Mouse (Mus musculus) adrenal gland, postnatal 10 days (tissue): ENCODE measurements around the gene Bola2. TPM values are rescaled to one million over a fixed set of nuclear protein-coding genes. Genes with fewer than 3 reads are reported as not detected.
"Not testable (repeated sequence)": the region's sequence is repeated elsewhere in the genome, so short reads cannot be mapped to it uniquely, and the experiment has no call there.

Experiments
- DNase-seq: peaks from one replicate; pipeline ENCODE4 v3.0.0; 2021; ENCODE audit warnings: mixed read lengths
- total RNA-seq, 2 experiments: library from RNA; stranded (reverse); gene quantifications; 2 replicates each; pipeline ENCODE4 v1.2.3; 2021

Bola2 gene
- total RNA-seq, 2 experiments from 2014 or later, result 67.6 to 81.0 TPM

GRCm38 (mm10) chr7:126708175-126708952, 13.2 kb downstream of the Bola2 start:
- no peak for DNase-seq

- DNase-seq, result no peak
Measured at GRCm38 (mm10) chr7:126710266-126710665, 15.1 kb downstream of the Bola2 start.

DNA sequence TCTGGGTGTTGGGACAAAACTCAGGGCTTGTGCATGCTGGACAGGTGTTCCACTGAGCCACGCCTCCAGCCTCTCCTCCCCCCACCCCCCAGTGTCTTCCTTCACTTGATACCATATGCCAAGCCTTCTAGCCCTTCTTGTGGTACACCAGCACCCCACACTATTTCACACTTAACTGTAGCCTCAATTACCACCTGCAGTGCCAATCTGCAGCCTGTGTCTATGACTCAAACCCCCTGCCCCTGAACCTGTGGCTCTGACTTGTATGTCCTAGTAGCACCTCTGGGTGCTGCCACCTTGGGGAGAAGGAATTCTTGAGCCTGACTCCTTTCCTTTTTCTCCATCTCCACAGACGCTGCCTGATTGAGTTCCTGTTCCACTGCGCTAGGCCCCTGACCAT, 16.7 kb downstream of the Bola2 start:
- DNase-seq, result no peak

- no peak for DNase-seq
Measured at GRCm38 (mm10) chr7:126715679-126716078, 20.5 kb downstream of the Bola2 start.

- no peak for DNase-seq
Measured at GRCm38 (mm10) chr7:126717566-126717965, 22.4 kb downstream of the Bola2 start.

GRCm38 (mm10) chr7:126718787-126719337, 23.7 kb downstream of the Bola2 start:
- peak; percentile 6 for DNase-seq

GRCm38 (mm10) chr7:126721635-126722034, 26.4 kb downstream of the Bola2 start:
- DNase-seq, result no peak

- DNase-seq, result no peak
Measured at GRCm38 (mm10) chr7:126725077-126725476, 29.9 kb downstream of the Bola2 start.

DNA sequence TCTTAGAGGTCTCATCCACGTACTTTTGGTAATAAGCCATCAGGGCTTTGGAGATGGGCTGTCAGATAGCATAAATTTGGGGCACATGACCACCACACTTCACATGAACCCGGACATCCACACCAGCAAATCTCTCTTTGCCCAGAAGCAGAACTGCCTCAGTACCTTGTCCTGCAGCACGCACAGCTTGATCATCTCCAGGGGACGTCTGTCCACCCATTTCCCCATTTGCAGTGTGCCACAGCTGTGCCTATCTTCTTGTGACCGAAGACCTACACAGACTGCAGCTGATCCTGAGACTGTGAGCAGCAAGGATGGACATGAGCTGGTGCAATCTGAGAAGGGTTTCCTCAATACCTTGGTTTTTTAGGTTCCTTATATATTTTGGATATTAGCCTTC, 30.5 kb downstream of the Bola2 start:
- no peak for DNase-seq

- DNase-seq, result not testable (repeated sequence)
Measured at GRCm38 (mm10) chr7:126730256-126730789, 35.1 kb downstream of the Bola2 start.

DNA sequence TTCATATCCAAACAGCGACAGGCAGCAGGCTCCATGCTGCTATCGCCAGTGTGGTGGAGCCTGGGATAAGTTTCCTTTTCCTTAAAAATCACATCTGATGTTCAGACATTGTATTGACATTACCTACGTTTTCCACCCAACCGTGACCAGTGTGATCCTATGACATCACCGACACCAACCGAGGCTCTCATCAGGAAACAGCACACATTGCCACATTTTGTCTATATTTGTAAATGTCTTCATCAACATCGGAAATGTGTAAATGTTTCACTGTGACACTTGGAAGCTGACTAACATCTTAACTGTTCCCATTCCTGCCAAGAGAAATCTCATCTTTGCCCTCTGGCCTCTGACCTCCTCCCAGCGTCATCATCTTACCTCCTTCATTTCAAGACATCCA, 40.9 kb downstream of the Bola2 start:
- no peak for DNase-seq

GRCm38 (mm10) chr7:126739551-126739950, 44.4 kb downstream of the Bola2 start:
- DNase-seq, result no peak

- no peak for DNase-seq
Measured at GRCm38 (mm10) chr7:126740132-126740735, 45.0 kb downstream of the Bola2 start.

GRCm38 (mm10) chr7:126740977-126741376, 45.8 kb downstream of the Bola2 start:
- DNase-seq, result no peak

DNA sequence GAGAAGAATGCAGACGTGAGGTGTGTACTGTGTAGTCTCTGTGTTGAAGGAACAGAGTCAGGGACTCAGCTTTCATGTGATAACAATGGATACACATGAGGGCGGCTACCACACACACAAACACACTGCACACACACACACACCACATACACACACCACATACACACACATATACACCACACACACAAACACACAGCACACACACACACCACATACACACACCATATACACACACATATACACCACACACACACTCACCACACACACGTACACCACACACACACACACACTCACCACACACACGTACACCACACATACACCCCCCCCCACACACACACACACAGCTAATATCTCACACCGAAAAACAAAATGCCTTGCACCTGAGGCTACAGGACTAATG, 46.3 kb downstream of the Bola2 start:
- no peak for DNase-seq

DNA sequence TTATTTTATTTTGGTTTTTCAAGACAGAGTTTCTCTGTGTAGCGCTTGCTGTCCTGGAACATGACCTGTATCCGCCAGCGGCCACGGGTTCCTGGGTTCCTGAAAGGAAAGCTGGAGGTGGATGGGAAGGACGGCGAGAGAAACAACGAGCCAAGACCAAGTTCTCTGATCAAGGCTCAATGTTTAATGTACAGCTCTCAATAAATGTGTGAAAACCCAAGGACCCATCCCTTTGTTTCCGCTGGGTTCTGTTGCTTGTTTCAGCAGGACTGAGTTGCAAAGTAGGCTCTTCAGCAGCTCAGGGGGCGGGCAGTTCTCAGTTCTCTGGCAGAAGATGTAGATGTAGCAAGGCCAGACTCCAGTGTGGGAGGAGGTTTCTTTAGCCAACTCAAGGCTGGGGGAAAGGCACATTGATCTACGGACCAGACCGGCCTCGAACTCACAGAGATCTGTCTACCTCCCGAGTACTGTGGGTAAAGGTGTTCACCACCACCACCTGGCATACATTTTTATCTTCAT, 46.8 kb downstream of the Bola2 start:
- DNase-seq, result no peak

GRCm38 (mm10) chr7:126746066-126746465, 50.9 kb downstream of the Bola2 start:
- DNase-seq, result no peak

- DNase-seq, result no peak
Measured at GRCm38 (mm10) chr7:126746798-126747197, 51.6 kb downstream of the Bola2 start.

DNA sequence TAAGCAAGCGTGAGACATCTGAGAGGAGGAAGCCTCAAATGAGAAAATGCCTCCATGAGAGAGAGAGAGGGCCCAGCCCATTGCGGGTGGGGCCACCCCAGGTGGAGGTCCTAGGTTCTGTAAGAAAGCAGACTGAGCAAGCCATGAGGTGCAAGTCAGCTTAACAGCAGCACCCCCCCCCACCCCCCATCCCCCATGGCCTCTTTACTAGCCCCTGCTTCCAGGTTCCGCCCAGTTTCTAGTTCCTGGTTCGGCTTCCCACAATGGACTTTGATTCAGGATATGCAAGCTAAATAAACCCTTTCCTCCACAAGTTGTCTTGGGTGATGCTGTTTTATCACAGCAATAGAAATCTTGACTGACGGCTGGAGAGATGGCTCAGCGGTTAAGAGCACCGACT, 53.6 kb downstream of the Bola2 start:
- no peak for DNase-seq
